In the genomic region with DNA sequence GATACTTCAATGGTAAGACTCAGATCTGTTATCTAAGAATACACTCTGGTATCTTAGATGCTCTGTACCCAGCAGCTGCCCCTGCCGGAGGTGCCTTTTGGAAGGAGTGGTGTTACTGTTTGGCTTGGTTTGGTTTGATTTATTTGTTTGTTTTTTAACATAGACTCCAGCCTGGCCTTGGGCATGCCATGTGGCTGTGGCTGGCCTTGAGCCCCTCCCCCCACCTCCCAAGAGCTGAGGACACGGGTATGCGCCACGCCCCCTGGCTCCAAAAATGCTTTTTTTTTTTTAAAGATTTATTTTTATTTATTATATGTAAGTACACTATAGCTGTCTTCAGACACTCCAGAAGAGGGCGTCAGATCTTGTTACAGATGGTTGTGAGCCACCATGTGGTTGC, we compare ENCODE assay signal across 16 mouse cellular contexts.
"Had no signal": no experiment of that assay in that cellular context is flagged by ENCODE, and none has a peak within 500 bp of the region (broad histone marks: within the 10 kb centered on the region; RNA-seq: fewer than 3 reads in every experiment).

No protein-coding gene starts in this region.

- H3K4me2 ChIP-seq: limb, embryonic 15.5 days; liver, embryonic 12.5 days; lung, embryonic 15.5 days; midbrain, embryonic 11.5 days; midbrain, embryonic 15.5 days; neural tube, embryonic 13.5 days; stomach, embryonic 15.5 days had no signal

- H3K9ac ChIP-seq: limb, embryonic 15.5 days; liver, embryonic 12.5 days; lung, embryonic 15.5 days; midbrain, embryonic 15.5 days; neural tube, embryonic 13.5 days; stomach, embryonic 15.5 days had no signal

- DNase-seq: kidney, adult 18-20 months; kidney, postnatal 10 days; lung, postnatal 14 days; right cerebral cortex, postnatal 14 days; thymus, adult 18-20 months; thymus, postnatal 14 days had no signal

- H3K36me3 ChIP-seq: limb, embryonic 15.5 days; lung, embryonic 15.5 days; midbrain, embryonic 15.5 days; stomach, embryonic 15.5 days had no signal

- H3K27ac ChIP-seq: left cerebral cortex, adult 2 months; limb, embryonic 15.5 days; liver, embryonic 12.5 days; lung, embryonic 15.5 days; macrophage; stomach, embryonic 15.5 days had no signal

- H3K9me3 ChIP-seq: limb, embryonic 15.5 days; liver, embryonic 12.5 days; lung, embryonic 15.5 days; megakaryocyte, embryonic 14.5 days; midbrain, embryonic 15.5 days; neural tube, embryonic 13.5 days; stomach, embryonic 15.5 days had no signal

- H3K27me3 ChIP-seq: limb, embryonic 15.5 days; liver, embryonic 12.5 days; lung, embryonic 15.5 days; megakaryocyte, embryonic 14.5 days; midbrain, embryonic 15.5 days; neural tube, embryonic 13.5 days; stomach, embryonic 15.5 days had no signal

- H3K4me3 ChIP-seq: left cerebral cortex, adult 2 months; limb, embryonic 15.5 days; liver, embryonic 12.5 days; lung, embryonic 15.5 days; megakaryocyte, embryonic 14.5 days; midbrain, embryonic 15.5 days; neural tube, embryonic 13.5 days; stomach, embryonic 15.5 days had no signal

- ATAC-seq: liver, embryonic 12.5 days; midbrain, embryonic 15.5 days had no signal
